Mouse (Mus musculus) heart, postnatal 14 days (tissue): Measurements from ENCODE around the gene Sall4. TPM values are rescaled to one million over a fixed set of nuclear protein-coding genes. Genes with fewer than 3 reads are reported as not detected.
"Not testable (repeated sequence)": the region's sequence is repeated elsewhere in the genome, so short reads cannot be mapped to it uniquely, and the experiment has no call there.

ENCODE experiments used
- DNase-seq, 2 experiments: peaks; one replicate each; pipeline ENCODE4 v3.0.0; 2021 to 2022
- intact Hi-C: fragments of 180-260 bp; cut with DNase I; formaldehyde crosslinking; loops from one replicate; pipeline ENCODE4 v1.15.1; 2025
- total RNA-seq, 2 experiments: library from RNA; stranded (reverse); gene quantifications; 2 replicates each; pipeline ENCODE4 v1.2.3; 2021

Gene Sall4
- total RNA-seq, 2 experiments from 2014 or later = 1.6 to 2.7 TPM

DNA sequence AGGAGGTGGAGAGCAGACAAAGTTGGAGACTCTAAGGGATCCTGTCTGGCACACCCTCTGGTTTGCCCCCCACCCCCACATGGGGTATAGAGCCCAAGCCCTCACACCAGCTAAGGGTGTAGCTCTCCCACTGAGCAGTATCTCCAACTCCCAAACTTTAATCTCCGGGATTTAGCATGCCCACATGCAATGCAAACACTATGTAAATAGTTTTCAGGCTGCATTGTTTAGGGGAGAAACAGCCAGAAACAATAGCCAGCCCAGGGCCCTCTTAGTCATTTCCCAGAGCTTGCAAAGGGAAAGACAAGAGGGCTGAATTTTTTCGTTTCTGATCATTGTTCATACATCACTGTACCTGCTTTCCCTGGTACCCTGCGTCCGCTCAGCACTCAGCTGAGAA lies 5.8 kb downstream of the Sall4 start:
- no peak for DNase-seq
- intact Hi-C loops = no loop called here

DNA sequence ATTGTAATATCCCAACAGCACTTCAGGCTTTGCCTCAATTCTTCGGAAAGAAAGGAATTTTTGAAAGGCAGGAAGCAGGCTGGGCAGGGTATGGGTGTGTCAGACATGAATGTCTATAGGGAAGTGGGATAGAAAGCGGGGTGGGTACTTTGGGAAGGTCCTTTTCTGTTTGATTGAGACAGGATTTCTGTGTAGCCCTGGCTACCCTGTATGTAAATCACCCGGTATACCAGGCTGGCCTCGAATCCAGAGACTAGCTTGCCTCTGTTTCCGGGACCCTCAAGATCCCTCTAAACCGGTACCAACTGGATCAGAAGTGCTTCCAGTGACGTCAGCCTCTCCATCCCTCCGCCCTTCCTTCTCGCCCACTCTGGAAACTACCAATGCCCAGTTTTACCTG lies 6.6 kb downstream of the Sall4 start:
- DNase-seq = no peak
- intact Hi-C loops = no loop called here

DNA sequence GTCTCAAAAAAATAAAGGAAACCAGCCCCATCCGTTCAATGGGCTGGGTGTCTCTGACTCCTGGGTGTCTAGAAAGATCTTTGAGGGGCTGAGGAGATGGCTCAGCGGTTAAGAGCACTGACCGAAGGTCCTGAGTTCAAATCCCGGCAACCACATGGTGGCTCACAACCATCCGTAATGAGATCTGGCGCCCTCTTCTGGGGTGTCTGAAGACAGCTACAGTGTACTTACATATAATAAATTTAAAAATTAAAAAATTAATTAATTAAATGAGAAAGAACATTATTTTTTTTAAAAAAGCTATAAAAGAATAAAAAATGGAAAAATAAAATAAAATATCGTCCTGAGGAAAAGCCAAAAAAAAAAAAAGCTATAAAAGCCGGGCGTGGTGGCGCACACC lies 23.3 kb downstream of the Sall4 start:
- intact Hi-C loops = loop anchor here (5.0 kb wide), 1 partner anchor 277 kb away; no protein-coding TSS in a partner anchor
- DNase-seq = not testable (repeated sequence)

DNA sequence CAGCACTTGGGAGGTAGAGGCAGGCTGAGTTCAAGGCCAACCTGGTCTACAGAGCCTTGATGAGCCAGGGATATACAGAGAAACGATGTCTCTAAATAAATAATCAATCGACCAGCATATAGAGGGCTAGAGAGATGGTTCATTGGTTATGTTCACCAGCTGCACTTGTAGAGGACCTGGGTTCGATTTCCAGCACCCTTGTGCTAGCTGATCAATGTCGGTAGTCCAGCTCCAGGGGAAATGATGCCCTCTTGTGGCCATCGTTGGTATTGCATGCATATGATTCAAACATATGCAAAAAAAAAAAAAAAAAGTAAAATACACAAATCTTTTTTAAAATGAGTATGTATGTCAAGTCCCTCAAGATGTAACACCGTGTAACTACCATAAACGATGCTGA lies 25.1 kb downstream of the Sall4 start:
- intact Hi-C loops = loop anchor here (1.0 to 5.0 kb wide), 2 partner anchors 51 to 275 kb away; no protein-coding TSS in a partner anchor

DNA sequence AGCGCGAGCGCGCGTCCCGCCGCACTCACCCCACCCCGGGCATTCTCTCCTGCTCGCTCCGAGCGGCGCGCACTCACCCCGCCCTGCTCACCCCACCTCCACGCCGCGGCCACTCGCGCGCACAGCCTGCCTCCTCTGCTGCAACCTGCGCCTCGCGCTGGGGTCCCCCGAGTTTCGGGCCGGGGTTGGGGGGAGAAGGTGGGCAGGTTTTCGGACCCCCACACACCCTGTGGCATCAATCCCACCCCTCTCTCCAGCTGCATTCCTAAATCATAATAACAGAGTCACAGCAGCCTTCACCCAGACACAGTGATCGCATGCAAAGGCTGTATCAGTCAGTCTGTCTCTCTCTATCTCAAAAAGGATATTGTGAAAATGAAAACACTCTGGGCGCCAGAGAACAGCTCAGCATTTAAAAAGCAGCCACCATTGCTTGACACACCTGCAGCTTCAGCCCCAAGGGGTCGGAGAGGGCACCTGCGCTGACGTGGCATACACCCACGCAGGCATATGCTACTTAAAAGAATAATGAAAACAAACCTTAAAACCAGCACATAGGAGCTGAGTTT lies 25.6 kb downstream of the Sall4 start, which contains the start of gene Atp9a:
TSS of gene Atp9a (minus strand) at position 351 of the 569 bp plus-strand sequence.
- intact Hi-C loops = loop anchor here (5.0 kb wide), 1 partner anchor 275 kb away; no protein-coding TSS in a partner anchor
- DNase-seq = peak; percentile 58 to 65

More for the DNA sequence above, 25.1 kb downstream of the Sall4 start:
- peak; percentile 56 to 71 for DNase-seq

- intact Hi-C loops = loop anchor here (5.0 kb wide), 1 partner anchor 274 kb away; no protein-coding TSS in a partner anchor
- DNase-seq = peak; percentile 65 to 67
These were observed 26.3 kb downstream of the Sall4 start for GRCm38 (mm10) chr2:168741273-168742058.

- intact Hi-C loops = loop anchor here (5.0 kb wide), 1 partner anchor 273 kb away; no protein-coding TSS in a partner anchor
- DNase-seq = no peak
These were observed 27.2 kb downstream of the Sall4 start for GRCm38 (mm10) chr2:168740496-168740895.

GRCm38 (mm10) chr2:168738854-168739253 lies 28.9 kb downstream of the Sall4 start:
- DNase-seq = no peak
- intact Hi-C loops = no loop called here

GRCm38 (mm10) chr2:168737878-168738277 lies 29.9 kb downstream of the Sall4 start:
- DNase-seq = peak; percentile 34 to 61
- intact Hi-C loops = no loop called here

GRCm38 (mm10) chr2:168734023-168734422 lies 33.7 kb downstream of the Sall4 start:
- DNase-seq = peak; percentile 49 to 69
- intact Hi-C loops = no loop called here

DNA sequence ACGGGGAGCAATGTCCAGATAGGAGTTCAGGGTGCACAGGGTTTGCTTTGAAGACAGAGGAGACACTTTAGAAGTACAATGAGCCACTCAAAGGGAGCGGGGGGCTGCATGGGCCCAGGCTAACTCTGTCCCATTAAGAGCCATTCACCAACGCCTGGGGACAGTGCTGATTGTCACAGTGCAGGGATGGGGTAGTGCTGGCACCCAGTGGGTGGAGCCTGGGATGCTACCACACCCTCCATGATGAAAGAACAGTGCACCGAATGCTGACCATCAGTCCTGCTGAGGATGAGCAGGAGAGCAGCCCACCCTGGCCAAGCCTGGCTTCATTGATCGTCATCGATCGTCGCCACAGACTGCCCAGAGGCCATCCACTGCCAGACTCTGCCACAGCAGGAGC lies 36.5 kb downstream of the Sall4 start:
- DNase-seq = no peak
- intact Hi-C loops = no loop called here

DNA sequence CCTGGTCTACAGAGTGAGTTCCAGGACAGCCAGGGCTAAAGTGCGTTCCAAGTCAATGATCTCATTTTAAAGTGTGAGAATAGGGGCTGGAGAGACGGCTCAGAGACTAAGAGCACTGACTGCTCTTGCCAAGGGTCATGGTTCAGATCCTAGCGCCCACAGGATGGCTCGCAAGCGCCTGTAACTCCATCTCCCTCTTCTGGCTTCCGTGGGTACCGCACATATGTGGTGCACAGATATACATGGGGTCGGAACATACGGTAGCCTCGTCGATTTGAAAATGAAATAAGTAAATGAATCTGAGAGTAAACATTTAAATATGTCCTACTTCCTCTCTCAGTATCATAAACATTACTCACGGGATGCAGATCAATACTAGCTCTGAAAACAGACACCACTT lies 38.0 kb downstream of the Sall4 start:
- intact Hi-C loops = no loop called here

GRCm38 (mm10) chr2:168728045-168728444 lies 39.7 kb downstream of the Sall4 start:
- DNase-seq = peak; percentile 17 to 20
- intact Hi-C loops = no loop called here

More for the DNA sequence above, 38.0 kb downstream of the Sall4 start:
- DNase-seq = no peak

DNA sequence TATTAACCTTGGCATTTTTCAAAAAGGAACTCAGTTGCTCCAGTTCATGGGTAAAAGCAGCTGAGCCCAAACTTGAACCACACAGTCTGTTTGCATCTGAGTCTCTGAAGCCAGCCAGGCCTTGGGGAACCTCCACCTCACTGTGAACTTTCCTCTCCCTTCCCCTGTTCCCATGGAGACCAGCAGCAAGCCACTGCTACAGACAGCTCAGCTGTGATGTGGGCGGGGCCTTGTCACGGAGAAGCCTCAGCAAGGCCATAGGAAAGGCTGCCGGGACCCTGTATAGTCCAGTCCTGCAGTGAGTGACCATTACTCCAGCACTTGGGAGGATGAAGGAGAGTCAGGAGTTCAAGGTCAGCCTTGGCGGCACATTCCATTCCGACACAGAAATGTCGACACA lies 41.7 kb downstream of the Sall4 start:
- intact Hi-C loops = no loop called here
- DNase-seq = peak; percentile 19 to 32

GRCm38 (mm10) chr2:168721313-168721712 lies 46.4 kb downstream of the Sall4 start:
- DNase-seq = no peak
- intact Hi-C loops = no loop called here

- no peak for DNase-seq
- intact Hi-C loops = no loop called here
These were observed 48.0 kb downstream of the Sall4 start for GRCm38 (mm10) chr2:168719742-168720141.

GRCm38 (mm10) chr2:168718735-168719134 lies 49.0 kb downstream of the Sall4 start:
- no peak for DNase-seq

GRCm38 (mm10) chr2:168718267-168718666 lies 49.5 kb downstream of the Sall4 start:
- no peak for DNase-seq
- intact Hi-C loops = no loop called here

More at GRCm38 (mm10) chr2:168718735-168719134, 49.0 kb downstream of the Sall4 start:
- intact Hi-C loops = no loop called here

DNA sequence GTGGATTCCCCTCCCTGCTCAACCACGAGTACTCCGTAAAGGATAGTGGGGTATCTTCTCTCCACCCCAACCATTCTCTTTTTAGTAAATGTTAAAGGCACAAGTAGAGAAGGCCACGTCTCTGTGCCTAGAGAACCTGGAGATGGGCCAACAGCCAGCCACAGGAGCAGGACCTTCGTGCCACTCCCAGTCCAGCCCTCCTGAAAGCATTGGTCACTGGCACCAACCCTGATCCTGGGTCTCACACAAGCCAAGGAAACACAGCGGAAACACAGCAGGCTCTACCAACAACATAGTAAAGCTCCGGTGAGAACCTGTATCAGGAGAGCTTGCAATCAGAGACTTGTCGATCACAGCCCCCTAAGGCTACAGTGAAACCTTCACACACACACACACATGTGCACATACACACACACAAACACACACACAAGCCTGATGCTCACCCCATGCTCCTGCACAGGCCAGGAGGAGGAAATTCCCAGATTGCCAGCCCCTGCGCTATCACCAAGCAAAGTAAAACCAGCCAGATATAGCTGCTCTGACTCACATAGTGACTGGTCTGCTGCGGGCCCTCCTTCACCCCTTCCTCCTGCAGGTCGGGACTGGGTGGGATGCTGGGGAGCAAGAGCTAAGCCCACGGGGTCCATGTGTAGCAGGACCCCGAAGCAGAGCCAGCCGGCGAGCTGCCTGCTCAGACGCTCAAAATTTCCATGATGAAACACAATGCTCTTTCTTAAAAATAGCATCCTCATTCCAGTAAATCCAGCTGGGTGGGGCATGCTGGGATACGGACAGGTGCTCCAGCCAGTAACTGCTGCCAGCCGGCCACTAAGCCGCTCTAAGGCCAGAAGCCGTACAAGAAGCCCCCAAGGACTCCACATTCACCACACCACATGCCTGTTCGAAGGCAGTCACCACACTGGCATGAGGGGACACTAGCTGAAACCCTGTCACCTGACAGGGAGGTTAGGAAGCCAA lies 55.3 kb downstream of the Sall4 start:
- DNase-seq = peak in 1 of 2 experiments; percentile 28

GRCm38 (mm10) chr2:168710979-168711378 lies 56.8 kb downstream of the Sall4 start:
- DNase-seq = no peak
- intact Hi-C loops = no loop called here

More for the DNA sequence above, 55.3 kb downstream of the Sall4 start:
- intact Hi-C loops = no loop called here
